Mouse (Mus musculus): ENCODE data around the gene Phactr2.

Gene Phactr2

DNA sequence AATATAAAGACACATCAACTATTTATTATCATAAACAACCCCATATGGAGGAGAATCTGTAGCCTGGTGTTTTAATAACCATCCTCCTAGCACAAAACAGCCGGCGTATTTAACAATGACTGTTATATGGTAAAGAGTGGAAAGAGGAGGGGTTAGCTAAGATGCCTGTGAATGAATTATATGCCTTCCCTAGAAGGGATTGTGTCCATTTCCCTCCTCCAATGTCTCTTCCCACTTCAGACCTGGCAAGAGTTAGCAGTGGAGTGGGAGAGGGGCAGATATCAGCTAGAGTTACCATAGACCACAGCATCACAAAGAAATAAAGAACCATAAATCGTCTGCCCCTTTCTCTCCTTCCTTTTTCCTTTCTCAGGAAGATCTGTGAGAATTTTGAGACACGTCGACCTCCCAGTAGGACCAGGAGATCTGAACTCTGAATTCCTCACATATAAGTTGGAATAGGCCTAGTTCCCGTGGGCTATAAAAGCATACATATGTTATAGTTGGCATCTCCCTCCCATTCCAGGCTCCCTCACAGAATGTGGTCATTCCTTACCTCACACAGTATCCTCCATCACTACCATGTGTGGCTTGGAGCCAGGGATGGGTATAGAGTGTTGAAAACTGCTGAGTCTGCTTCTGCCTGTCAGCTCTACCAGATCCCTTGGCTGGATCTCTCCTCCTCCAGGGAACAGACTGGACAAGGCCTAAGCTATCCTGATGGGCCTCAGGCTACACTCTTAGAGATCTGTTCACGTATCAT, 25.7 kb downstream of the Phactr2 start:
- intact Hi-C loops (cut with DNase I), result no loop called here

DNA sequence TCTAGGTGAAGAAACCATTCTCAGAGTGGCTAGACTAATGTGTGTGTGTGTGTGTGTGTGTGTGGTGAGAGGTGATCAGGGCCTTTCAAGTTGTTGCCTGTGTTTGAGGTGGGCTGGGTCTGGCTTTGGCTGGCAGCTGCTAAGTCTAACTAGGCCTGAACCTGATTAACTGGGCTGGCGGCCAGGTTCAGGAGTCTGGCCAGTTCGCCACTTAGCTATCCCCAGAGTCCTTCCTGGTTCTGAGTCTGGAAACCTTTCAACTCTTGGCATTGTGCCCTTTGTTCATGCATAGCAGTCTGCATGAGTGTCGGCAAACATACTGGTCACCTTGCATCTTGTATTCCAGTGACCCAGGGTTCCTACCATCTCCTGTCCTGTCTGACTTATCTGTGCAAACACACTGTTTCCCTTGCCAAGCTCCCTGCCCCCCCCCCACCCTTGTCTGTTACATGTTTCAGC, 27.4 kb downstream of the Phactr2 start:
- intact Hi-C loops (cut with DNase I), result no loop called here

DNA sequence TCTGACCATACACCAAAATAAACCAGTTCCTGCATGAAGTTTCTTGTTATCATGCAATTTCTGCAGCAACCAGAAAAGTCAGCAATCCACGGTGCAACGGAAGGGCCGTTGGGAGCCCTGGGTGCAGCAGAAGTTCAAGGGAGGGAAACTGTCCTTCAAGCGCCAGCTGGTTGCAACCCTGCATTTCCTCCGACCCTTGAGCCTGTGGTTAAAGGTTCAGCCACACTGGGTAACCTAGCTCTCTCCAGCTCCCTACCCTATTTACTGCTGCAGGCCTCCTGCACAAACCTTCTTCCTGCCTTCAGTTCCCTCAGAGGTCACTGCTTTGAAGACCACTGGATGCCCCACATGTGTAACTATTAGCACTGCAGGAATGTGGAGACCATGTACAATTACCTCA, 30.0 kb downstream of the Phactr2 start:
- intact Hi-C loops (cut with DNase I), result no loop called here

DNA sequence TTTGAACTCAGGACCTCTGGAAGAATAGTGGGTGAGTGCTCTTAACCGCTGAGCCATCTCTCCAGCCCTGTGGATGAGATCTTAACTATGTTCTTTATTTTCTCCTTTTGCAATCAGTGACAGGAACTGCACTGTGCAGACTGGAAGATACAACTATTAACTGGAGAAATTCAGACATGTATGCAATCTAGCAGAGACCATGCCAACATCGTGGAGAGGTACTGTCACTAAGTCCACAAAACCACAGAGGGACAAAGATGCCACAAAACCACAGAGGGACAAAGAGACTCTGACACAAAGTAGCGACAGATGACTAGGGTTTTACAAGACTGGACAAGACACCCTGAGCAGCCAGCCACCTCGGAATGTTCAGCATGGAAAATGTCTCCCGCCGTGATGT, 30.6 kb downstream of the Phactr2 start:
- intact Hi-C loops (cut with DNase I), result no loop called here

DNA sequence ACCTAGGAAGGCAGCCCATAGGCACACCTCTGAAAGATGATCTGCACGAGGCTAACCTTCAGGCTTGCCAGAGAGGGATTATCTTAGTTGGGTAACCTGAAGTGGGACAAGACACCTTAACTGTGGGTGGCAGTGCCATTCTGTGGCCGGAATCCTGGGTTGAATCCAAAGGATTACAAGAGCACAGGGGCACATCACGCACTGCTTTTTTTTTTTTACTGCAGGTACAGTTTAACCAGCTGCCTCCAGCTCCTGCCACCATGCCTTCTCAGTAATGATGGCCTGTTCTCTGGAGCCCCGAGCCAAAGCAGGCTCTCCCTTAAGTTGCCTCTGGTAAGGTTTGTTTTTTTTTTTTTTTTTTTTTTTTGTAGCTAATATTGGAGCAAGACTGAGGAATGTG, 33.9 kb downstream of the Phactr2 start:
- intact Hi-C loops (cut with DNase I), result no loop called here

DNA sequence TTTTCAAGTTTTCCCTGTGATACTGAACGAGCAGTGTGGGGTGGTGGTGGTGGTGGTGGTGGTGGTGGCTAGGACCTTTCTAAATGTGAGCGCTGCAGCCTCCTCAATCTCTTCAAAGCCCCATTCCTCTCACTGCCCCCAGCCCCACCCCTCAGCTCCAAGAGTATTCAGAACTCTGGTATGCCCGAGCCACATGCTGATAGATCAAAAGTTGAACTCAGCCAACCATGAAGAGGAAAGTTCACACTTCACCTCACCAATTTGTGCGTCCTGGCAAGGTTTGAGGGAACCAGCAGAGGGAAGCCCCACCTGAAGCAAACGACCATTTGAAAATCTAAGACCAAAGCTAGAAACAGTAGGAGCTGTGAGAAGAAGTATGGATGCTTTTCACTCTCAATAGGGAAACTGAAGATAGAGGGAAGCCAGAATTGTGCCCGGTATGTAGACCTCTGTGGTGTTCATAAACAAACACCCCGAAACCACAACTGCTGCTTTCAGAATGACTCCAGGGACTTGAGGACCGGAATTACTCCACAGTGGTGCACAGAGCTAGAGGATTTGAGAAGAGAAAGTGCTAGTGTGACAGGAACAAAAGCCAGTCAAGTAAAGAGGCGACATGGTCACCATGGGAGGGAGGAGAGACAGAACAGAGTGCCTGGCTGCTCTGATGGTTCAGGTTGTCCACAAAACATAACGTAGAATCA, 35.9 kb downstream of the Phactr2 start:
- intact Hi-C loops (cut with DNase I), result no loop called here

DNA sequence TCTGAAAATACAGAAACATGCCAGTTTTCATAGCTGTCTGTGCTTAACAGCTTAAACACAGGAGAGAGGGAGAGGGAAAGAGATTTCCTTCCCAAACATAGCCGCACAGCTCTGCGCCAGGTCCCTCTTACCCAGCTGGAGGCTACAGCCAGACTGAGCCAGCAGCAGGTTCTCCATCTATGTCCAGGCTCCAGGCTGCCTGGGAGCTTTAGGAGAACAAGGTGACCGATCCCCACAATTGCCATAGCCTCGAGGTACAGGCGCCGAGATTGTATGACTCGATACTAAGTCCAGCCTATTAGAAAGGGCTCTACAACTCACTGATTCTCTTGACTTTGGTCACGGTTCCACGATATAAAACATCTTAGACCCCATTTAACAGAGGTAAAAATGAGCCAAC, 37.2 kb downstream of the Phactr2 start:
- intact Hi-C loops (cut with DNase I), result no loop called here

DNA sequence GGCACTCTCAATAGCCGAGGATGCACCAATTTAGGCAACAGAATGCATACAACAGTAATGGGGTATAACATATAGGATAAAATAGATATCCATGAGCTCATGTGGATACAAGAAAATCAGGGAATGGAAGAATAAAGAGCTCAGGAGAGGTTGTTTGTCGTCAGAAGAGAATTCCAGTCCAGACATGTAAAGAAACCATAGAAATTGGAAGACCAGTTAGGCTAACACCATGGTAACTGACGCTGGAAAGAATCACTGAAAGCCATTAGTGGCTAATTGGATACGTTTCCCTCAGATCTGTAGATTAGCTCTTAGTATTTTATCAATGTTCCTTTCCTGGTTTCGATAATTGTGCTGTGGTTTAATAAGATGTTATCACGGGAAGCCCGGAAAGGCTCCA, 41.2 kb downstream of the Phactr2 start:
- intact Hi-C loops (cut with DNase I), result no loop called here

DNA sequence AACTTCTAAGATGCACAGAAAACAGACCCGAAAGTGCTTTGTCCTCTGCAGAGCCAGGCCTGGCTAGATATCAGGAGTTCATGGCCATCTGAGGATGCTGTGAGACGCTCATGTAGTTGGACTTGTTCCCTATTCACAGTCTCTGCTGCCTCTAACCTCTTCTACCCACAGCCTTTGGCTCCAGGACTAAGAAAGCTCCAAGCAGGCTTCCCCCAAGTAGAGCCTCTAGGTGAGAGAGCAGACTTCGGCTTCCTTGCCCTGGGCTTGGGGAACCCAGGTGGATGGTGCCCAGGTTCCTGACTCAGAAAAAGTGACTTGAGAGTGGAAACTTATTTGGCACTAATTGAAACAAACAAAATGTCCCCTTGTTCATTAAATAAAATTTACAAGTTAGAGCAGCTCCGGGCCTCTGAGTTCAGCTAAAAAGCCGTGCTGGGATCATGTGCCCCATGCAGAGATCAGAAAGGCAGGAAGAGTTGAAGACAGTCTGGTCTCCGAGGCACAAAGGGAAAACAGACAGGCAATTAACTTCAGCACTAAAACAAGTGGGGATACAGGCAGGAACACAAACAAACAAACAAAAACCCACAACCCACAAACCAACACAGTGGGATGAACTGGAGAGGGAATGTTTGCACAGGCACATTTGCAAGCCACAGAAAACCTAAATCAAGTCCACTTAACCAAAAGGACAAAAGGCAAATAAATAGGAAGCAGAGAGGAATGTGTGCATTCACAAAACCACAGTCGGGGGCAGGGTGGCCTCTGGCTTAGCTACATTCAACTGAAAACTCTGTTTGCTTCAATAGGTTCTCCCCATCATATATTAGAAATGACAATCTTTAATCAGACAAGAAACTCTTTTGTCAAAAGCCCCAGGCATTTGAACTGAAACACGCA, 42.3 kb downstream of the Phactr2 start:
- intact Hi-C loops (cut with DNase I), result no loop called here

DNA sequence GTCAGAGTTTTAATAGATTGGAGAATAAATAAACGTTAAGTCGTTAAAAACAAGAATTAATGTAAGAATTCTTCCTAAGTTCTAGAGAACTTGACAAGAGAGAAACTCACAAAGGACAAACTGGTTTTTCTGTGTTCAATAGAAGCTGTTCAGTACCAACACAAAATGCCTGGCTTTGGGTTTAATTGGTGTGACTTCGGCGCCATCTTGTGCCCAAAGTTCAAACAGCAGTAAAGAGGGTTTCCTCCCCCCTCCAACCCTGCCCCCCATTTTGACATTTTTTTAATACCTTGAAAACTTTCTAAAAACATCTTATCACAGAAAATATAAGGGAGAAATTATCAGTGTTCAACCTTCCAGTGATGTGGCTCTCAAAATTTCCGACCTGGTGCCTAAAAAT, 44.4 kb downstream of the Phactr2 start:
- intact Hi-C loops (cut with DNase I), result loop anchor here (1.0 to 2.0 kb wide), 2 partner anchors 342 to 413 kb away; no protein-coding TSS in a partner anchor

DNA sequence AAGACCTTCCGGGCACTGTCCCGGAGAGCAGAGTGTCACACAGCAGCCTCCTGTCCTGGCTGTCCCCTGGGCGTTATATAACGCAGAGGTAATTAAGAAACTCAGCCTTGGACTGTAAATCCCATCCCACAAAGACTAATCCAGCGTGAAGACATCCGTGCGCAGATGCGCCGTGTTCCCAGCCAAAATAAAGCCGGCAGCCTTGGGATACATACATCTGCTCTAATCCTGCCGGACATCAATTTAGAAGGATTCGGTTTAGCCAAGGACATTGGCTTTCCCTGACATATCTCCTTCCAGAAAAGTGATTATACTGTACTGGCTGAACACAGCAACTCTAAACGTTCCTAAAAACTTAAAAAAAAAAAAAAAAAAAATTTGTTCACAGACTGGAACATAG, 45.0 kb downstream of the Phactr2 start:
- intact Hi-C loops (cut with DNase I), result loop anchor here (1.0 to 2.0 kb wide), 2 partner anchors 342 to 412 kb away; no protein-coding TSS in a partner anchor

DNA sequence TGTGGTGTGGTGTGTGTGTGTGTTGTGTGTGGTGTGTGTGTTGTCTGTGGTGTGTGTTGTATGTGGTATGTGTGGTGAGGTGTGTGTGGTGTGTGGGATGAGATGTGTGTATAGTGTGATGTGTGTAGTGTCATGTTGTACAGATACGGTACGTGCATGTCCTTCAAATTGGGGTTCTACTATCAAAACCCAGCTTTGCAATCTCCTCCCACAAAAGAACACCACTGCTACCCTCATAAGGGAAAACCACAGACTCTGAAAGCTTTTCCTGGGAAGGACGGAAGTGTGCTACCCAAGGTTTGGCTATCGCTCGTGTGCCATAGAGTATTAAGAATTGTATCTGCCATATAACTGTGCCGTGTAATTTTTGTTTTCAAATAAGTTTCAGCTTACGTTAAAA, 45.7 kb downstream of the Phactr2 start:
- intact Hi-C loops (cut with DNase I), result loop anchor here (2.0 kb wide), 1 partner anchor 412 kb away; no protein-coding TSS in a partner anchor

DNA sequence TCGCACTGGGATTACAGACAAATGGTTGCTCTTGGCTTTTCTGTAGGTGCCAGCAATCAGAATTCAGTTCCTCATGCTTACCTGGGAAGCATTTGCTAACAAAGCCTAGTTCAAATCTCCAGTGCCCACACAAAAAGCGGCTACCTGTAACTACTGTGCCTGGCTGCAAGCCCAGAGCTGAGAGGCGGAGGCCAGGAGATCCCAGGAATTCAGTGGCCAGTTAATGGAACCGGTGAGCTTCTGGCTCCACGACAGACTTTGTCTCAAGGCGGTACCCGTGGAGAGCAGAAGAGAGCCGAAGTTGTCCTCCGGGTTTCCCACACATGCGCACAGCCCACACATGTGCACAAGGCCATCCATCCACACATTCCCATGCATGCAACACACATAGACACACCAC, 46.6 kb downstream of the Phactr2 start:
- intact Hi-C loops (cut with DNase I), result no loop called here

DNA sequence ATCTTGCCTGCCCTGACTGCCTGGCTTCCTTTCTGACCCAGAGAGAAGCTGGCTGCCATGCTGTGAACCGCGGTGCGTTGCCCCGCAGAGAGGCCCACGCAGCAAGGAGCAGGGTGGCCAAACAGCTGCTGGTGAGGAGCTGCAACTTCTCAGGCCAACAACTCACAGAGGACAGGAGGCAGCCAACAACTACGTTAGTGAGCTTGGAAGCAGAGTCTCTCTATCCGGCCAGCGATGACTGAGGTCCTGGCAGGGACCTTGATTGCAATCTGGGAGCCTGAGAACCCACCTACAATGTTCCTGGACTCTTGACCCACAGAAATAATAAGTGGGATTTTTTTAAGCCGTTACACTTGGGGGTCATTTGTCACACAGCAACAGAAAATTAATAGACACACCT, 49.0 kb downstream of the Phactr2 start:
- intact Hi-C loops (cut with DNase I), result no loop called here

DNA sequence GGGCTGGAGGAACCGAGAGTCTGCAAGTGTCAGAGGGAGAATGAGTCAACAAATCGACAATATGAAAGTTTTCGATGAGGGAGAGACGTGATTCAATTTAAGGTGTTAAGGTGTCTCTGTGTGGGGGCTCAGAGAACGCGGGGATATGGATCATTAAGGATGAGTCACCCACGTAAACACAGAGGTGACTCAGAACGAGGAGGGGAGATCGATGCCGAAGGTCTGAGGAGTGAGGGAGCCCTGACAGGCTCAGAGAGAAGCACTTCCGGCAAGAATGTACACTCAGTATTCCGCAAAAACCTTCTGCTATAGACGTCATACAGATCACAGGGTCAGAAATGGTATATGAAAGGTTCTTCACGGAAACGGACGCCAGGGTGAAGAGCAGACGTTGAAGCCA, 49.7 kb downstream of the Phactr2 start:
- intact Hi-C loops (cut with DNase I), result no loop called here

DNA sequence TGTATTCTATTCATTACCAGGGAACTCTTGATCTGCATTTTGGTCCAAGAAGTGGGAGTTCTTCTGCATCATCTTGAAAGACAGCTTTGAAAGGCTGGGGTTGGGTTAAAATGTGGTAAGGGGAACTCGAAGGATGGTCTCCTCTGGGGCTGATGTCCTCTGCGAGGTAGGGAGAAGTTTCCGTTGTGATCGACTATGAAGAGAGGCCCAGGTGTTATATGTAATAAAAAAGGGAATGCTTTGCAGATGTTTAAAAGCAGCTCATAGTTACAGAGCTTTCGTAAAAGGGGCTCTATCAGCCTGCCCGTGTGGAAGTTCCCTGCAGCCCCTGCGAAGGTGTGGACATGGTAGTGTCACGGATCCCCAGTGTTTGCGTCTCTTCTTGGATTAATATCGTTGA, 50.2 kb downstream of the Phactr2 start:
- intact Hi-C loops (cut with DNase I), result no loop called here

DNA sequence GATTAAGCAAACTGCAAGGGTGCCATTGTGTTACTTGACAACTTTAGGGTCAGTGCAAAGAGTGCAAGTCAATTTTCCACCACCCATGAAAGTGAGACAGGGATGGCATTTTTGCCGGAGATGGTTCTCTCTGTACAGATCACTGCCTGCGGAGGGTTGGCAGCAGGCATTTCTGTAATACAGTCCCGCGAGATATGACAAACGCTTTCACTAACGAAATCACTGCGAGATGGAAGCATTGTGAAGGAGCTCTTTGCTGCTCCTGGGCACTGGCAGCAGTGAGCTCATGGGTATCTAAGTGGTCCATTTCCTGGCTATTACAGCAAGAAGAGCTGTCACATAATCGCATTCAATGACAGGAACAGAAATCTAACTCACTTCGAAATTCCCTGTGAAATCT, 52.1 kb downstream of the Phactr2 start:
- intact Hi-C loops (cut with DNase I), result no loop called here

DNA sequence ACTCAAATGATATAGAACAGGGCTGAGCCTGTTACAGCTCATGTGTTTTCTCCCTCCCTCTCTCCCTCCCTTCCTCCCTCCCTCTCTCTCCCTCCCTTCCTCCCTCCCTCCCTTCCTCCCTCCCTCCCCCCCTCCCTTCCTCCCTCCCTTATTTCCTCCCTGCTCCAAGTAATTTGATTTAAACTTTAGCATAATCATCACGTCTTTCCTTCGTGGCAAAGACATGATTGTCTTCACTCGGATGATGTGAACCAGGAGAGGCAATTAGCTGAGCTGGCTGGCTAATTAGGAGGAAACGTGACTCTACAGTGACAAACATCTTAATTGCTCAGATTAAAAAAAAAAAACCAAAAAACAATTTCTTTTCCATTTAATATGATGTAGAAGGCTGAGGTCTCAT, 55.0 kb downstream of the Phactr2 start:
- intact Hi-C loops (cut with DNase I), result no loop called here

DNA sequence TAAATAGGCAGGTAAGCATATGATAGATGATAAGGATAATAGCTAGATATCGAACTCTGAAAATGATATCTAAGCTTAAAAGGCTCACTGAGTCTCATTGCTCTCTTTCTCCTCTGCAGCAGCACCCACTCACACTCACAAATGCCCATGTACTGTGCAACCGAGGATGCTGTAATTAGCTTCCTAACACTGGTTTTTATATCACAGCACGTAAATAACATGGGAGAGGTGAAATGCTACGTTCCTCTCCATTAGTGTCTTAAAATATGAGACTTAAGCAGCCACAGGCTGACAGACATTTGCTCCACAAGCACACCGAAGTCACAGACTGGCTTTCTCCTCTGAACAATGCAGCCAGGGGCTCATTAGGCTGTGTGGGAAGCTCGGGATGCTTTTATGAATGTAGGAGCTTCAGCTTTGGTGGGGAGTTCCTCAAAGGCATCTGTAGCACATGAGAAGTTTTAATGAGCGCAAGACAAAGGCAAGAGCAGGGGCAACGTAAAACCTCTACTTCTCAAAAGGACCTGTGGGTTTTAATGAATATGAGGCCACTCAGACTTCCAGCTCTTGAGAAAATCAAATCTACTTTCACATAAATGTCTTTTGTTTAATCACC, 58.6 kb downstream of the Phactr2 start:
- intact Hi-C loops (cut with DNase I), result no loop called here

DNA sequence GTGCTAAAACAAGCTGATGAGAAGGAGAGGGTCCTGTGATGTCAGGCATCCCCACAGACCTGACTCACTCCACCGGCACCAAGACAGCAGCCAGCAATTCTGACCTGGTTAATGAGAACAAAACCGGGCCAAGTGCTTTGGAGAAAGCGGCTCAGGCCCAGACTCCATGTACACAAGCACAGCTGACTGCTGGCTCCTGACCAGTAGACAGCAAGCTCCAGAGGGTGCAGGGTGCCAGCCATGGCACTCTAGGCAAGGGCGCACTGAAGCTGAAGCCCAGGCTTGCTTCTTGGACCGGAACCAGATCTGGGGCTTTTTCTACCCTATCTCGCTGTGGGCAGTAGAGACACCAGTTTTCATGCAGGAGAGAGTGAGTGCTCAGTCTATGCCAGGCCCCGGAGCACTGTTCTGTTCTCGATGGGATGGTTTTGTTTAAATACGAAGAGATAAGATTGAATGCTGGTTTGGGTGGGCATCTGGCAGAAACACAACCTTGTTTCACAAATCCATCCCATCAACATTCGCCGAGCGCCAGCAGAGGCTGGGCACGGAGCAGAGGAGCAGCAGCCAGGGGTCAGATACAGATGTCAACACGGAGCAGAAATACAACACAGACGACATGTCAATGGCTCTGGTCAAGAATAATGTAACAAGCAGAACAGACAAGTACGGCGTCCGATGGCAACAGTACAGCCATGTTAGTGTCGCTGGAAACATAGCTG, 61.8 kb downstream of the Phactr2 start:
- intact Hi-C loops (cut with DNase I), result no loop called here

DNA sequence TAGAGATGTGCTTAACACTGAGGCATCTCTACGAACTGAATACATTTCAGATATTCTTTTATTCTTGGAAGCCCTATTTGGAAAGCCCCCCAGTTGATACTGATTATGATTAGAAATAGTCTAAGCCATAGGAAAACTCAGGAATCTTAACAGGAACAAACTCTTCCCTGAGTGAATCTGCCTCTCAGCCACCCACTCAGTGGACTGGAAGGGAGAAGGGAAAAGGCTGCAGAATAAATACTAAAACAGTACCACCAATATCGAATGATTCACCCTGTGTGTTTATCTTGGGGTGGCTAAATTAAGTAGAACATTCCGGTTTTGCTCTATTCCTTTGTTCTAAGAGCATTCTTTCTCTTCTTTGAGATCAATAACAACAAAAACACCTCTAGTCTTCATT, 63.2 kb downstream of the Phactr2 start:
- intact Hi-C loops (cut with DNase I), result no loop called here
